Mouse (Mus musculus): ENCODE measurements around the gene Nlgn1. TPM values are rescaled to one million over a fixed set of nuclear protein-coding genes. Genes with fewer than 3 reads are reported as not detected.

The Nlgn1 gene
- polyA plus RNA-seq, 1 experiment from 2014 or later: 29.9 TPM

DNA sequence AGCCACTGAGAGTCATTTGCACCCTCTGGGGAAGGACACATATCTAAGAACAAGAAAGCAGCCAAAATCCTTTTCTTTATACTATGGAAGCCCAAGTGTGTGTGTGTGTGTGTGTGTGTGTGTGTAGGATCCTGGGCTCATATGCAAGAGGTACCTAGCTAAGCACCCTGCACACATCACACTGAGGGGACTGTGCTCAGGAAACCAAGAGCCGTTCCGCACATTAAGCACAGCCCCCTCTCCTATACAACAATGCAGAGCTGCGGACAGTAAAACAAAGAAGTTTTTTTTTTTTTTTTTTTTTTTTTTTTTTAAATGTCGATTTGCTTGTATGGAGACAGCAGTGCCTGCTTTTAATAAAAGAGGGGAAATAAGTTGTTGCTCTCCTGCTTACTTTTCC is 659.5 kb downstream of the Nlgn1 start:
- Histone ChIP-seq H3K4me3 (replicated peaks) (no peak overlapping the region), H3K36me3 (no peaks in the 10 kb centered on the region), H3K4me1 (peaks cover 5% of the 10 kb centered on the region; the same call in 1 of the 2 replicates), H3K27ac (replicated peaks) (no peak overlapping the region), H3K9me3 (replicated peaks) (no peaks in the 10 kb centered on the region), H3K9ac (replicated peaks) (no peak overlapping the region), H3K4me2 (no peak overlapping the region), H3K27me3 (replicated peaks) (no peaks in the 10 kb centered on the region)
- no peak for ATAC-seq (ENCODE audit: low FRiP score)
- 57% methylated on average over 4 of the region's 4 CpGs for WGBS

DNA sequence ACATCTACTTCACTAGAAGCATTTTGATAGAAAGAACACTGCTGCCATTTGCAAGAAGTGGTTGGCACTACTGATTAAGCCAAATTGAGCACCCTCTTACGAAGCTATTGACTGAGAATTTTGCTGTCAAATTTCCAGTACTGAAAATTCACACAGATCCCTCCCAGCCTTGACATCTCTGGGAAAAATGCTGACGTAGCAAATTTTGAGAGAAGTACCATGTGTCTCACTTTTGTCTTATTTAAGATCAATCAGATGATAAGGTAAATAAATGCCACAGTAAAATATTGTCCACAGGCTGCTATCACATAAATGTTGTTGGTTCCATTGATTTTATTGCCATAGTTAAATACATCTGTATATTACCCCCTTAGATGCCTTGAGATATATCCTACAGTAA is 668.8 kb downstream of the Nlgn1 start:
- 84% methylated on average over 2 of the region's 2 CpGs for WGBS
- ATAC-seq (ENCODE audit: low FRiP score): no peak
- Histone ChIP-seq H3K36me3 (no peaks in the 10 kb centered on the region), H3K4me3 (replicated peaks) (no peak overlapping the region), H3K27me3 (replicated peaks) (no peaks in the 10 kb centered on the region), H3K4me2 (no peak overlapping the region), H3K4me1 (no peaks in the 10 kb centered on the region), H3K9me3 (replicated peaks) (no peaks in the 10 kb centered on the region), H3K27ac (replicated peaks) (no peak overlapping the region), H3K9ac (replicated peaks) (no peak overlapping the region)

GRCm38 (mm10) chr3:25660285-25660684 is 672.0 kb downstream of the Nlgn1 start:
- 74% methylated on average over 3 of the region's 3 CpGs for WGBS
- no peak for ATAC-seq (ENCODE audit: low FRiP score)
- no peak overlapping the region for H3K4me3 ChIP-seq (replicated peaks)
- H3K27me3 ChIP-seq (replicated peaks): no peaks in the 10 kb centered on the region
- no peak overlapping the region for H3K9ac ChIP-seq (replicated peaks)
- H3K9me3 ChIP-seq (replicated peaks): no peaks in the 10 kb centered on the region
- H3K4me1 ChIP-seq: no peaks in the 10 kb centered on the region
- H3K36me3 ChIP-seq: no peaks in the 10 kb centered on the region
- no peak overlapping the region for H3K27ac ChIP-seq (replicated peaks)
- no peak overlapping the region for H3K4me2 ChIP-seq

GRCm38 (mm10) chr3:25658006-25658405 is 674.3 kb downstream of the Nlgn1 start:
- Histone ChIP-seq H3K9ac (replicated peaks) (no peak overlapping the region), H3K36me3 (no peaks in the 10 kb centered on the region), H3K4me2 (no peak overlapping the region), H3K4me3 (replicated peaks) (no peak overlapping the region), H3K9me3 (replicated peaks) (no peaks in the 10 kb centered on the region), H3K27ac (replicated peaks) (no peak overlapping the region), H3K27me3 (replicated peaks) (no peaks in the 10 kb centered on the region), H3K4me1 (no peaks in the 10 kb centered on the region)
- ATAC-seq (ENCODE audit: low FRiP score): no peak
- WGBS: 88% methylated on average over 14 of the region's 14 CpGs

- WGBS: 68% methylated on average over 11 of the region's 11 CpGs
- Histone ChIP-seq H3K4me1 (no peaks in the 10 kb centered on the region), H3K9me3 (replicated peaks) (no peaks in the 10 kb centered on the region), H3K9ac (replicated peaks) (no peak overlapping the region), H3K36me3 (no peaks in the 10 kb centered on the region), H3K4me2 (no peak overlapping the region), H3K27me3 (replicated peaks) (no peaks in the 10 kb centered on the region), H3K4me3 (replicated peaks) (no peak overlapping the region), H3K27ac (replicated peaks) (no peak overlapping the region)
- peak; percentile 38; the same call in 1 of the 2 replicates for ATAC-seq (ENCODE audit: low FRiP score)
Measured at GRCm38 (mm10) chr3:25657074-25657473, 675.2 kb downstream of the Nlgn1 start.

- Histone ChIP-seq H3K27ac (replicated peaks) (no peak overlapping the region), H3K4me3 (replicated peaks) (no peak overlapping the region), H3K27me3 (replicated peaks) (no peaks in the 10 kb centered on the region), H3K36me3 (no peaks in the 10 kb centered on the region), H3K4me1 (no peaks in the 10 kb centered on the region), H3K9me3 (replicated peaks) (no peaks in the 10 kb centered on the region), H3K9ac (replicated peaks) (no peak overlapping the region), H3K4me2 (no peak overlapping the region)
- 81% methylated on average over 4 of the region's 4 CpGs for WGBS
- no peak for ATAC-seq (ENCODE audit: low FRiP score)
Measured at GRCm38 (mm10) chr3:25653010-25653409, 679.2 kb downstream of the Nlgn1 start.

DNA sequence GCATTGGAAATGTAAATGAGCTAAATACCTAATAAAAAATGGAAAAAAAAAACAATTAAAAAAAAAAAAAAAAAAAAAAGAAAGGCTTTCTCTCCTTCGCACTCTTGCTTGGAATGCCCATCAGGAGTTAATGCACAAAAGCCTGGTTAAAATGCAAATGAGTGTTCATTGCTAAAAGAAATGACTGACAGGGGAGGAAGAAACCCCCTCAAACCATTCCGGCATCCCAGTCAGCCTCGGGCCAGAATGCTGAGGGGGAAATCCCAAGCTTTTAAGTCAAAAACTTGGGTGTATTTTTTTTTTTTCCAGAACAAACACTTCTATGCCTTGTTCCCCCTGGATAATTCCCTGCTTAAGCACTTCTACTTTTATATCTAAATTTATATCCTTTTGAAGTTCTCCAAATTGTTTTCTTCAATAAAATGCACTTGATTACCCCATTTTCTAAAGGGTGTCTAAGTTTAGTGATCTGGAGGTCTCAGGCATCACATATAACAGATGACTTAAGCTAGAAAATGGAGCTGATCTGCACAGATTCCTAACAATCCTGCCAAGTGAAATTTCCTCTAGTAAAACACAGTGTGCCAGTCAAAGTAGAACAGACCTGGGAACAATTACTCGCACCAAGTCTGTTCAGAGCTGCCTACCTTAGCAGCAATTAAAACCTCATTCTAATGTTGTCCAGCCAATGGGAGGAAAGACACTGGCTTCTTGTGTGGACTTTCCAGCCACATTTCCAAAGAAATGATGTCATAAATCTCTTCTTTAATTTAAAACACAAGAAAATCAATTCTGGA is 686.2 kb downstream of the Nlgn1 start:
- no peaks in the 10 kb centered on the region for H3K36me3 ChIP-seq
- H3K4me2 ChIP-seq: no peak overlapping the region
- 53% methylated on average over 4 of the region's 4 CpGs for WGBS
- H3K4me3 ChIP-seq (replicated peaks): no peak overlapping the region
- no peaks in the 10 kb centered on the region for H3K4me1 ChIP-seq
- H3K9me3 ChIP-seq (replicated peaks): no peaks in the 10 kb centered on the region
- H3K9ac ChIP-seq (replicated peaks): no peak overlapping the region
- no peak for ATAC-seq (ENCODE audit: low FRiP score)
- H3K27ac ChIP-seq (replicated peaks): no peak overlapping the region
- no peaks in the 10 kb centered on the region for H3K27me3 ChIP-seq (replicated peaks)

DNA sequence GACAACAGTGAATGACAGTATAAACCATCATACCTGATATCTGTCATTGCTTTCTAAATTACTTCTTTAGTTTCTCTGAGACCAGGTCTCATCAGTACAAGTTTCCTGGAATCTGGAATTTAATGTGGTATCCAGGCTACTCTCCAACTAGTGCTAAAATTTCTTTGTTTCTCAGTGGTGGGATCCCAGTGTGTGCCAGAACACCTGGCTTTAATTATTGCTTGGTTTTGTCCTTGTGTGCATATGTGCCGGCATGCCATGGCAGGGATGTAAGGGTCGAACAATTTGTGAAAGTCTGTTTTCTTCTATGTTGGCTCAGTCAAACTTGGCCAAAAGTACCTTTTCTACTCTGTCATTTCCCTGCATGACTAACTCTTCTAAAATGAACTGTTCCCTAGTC is 703.1 kb downstream of the Nlgn1 start:
- Histone ChIP-seq H3K4me1 (no peaks in the 10 kb centered on the region), H3K9ac (replicated peaks) (no peak overlapping the region), H3K27me3 (replicated peaks) (no peaks in the 10 kb centered on the region), H3K4me2 (no peak overlapping the region), H3K4me3 (replicated peaks) (no peak overlapping the region), H3K9me3 (replicated peaks) (no peaks in the 10 kb centered on the region), H3K27ac (replicated peaks) (no peak overlapping the region), H3K36me3 (no peaks in the 10 kb centered on the region)
- ATAC-seq (ENCODE audit: low FRiP score): no peak
- 95% methylated on average over 2 of the region's 2 CpGs for WGBS

DNA sequence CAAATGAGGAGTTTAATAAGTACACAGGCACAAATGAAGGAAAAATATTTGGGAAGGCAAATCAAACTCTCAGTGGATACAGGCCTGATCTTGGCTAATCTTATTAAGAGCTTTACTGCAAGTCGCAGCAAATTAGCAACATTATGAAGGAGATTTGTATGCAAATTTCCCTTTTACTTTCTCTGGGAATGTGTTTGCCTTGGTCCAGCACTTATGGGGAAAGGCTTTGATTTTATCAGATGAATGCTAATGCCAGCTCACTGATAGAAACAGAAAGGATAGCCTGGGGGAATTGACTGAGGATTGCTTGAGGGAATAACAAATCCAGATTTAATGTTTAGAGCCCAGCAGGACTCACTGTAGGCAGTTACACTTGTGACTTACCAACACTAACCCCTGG is 725.7 kb downstream of the Nlgn1 start:
- 16% methylated on average over 1 of the region's 1 CpGs for WGBS
- no peaks in the 10 kb centered on the region; the same call in 1 of the 2 replicates for H3K4me1 ChIP-seq
- no peak overlapping the region for H3K4me2 ChIP-seq
- H3K4me3 ChIP-seq (replicated peaks): no peak overlapping the region
- H3K36me3 ChIP-seq: no peaks in the 10 kb centered on the region
- H3K27me3 ChIP-seq (replicated peaks): no peaks in the 10 kb centered on the region
- H3K9me3 ChIP-seq (replicated peaks): no peaks in the 10 kb centered on the region
- no peak overlapping the region for H3K9ac ChIP-seq (replicated peaks)
- H3K27ac ChIP-seq (replicated peaks): 0 out of 2 replicates have a peak overlapping the region, but pooled peaks have one; percentile 45
- 0 out of 2 replicates have a peak, but pooled peaks have one; percentile 28 for ATAC-seq (ENCODE audit: low FRiP score)

- no peak for ATAC-seq (ENCODE audit: low FRiP score)
- no peaks in the 10 kb centered on the region for H3K9me3 ChIP-seq (replicated peaks)
- H3K4me1 ChIP-seq: no peaks in the 10 kb centered on the region
- H3K4me3 ChIP-seq (replicated peaks): no peak overlapping the region
- no peak overlapping the region for H3K9ac ChIP-seq (replicated peaks)
- H3K27ac ChIP-seq (replicated peaks): no peak overlapping the region
- H3K27me3 ChIP-seq (replicated peaks): no peaks in the 10 kb centered on the region
- H3K36me3 ChIP-seq: no peaks in the 10 kb centered on the region
- WGBS: 41% methylated on average over 5 of the region's 5 CpGs
- no peak overlapping the region for H3K4me2 ChIP-seq
Measured at GRCm38 (mm10) chr3:25597513-25597912, 734.7 kb downstream of the Nlgn1 start.

DNA sequence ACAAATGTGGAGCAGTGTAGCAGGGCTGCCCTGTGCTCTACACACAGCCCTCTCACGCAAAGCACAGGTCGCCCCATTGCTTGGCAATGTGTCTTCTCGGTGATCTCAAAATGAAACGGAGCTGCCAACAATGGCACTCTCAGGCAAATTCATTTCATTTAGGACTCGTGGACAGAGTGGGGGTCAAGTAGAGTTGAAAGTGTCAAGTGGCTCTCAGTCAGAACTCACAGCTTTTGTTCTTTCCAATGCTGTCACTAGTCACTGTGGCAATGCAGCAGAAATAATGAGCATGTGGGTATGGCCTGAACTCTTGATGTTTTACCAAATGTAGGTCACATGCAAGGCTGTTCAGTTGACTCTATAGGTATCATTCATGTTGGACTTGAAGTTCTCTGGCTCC is 756.7 kb downstream of the Nlgn1 start:
- no peak overlapping the region for H3K9ac ChIP-seq (replicated peaks)
- H3K9me3 ChIP-seq (replicated peaks): no peaks in the 10 kb centered on the region
- no peak overlapping the region for H3K4me3 ChIP-seq (replicated peaks)
- no peak overlapping the region for H3K4me2 ChIP-seq
- no peak for ATAC-seq (ENCODE audit: low FRiP score)
- no peaks in the 10 kb centered on the region for H3K27me3 ChIP-seq (replicated peaks)
- WGBS: 28% methylated on average over 5 of the region's 5 CpGs
- no peaks in the 10 kb centered on the region for H3K36me3 ChIP-seq
- no peak overlapping the region for H3K27ac ChIP-seq (replicated peaks)
- H3K4me1 ChIP-seq: no peaks in the 10 kb centered on the region

- Histone ChIP-seq H3K4me1 (no peaks in the 10 kb centered on the region), H3K9me3 (replicated peaks) (no peaks in the 10 kb centered on the region), H3K27ac (replicated peaks) (no peak overlapping the region), H3K4me3 (replicated peaks) (no peak overlapping the region), H3K4me2 (no peak overlapping the region), H3K9ac (replicated peaks) (no peak overlapping the region), H3K27me3 (replicated peaks) (no peaks in the 10 kb centered on the region), H3K36me3 (no peaks in the 10 kb centered on the region)
- no peak for ATAC-seq (ENCODE audit: low FRiP score)
- 81% methylated on average over 3 of the region's 3 CpGs for WGBS
Measured at GRCm38 (mm10) chr3:25574840-25575239, 757.4 kb downstream of the Nlgn1 start.

Measured in neural tube, embryonic 15.5 days (tissue).